Mouse (Mus musculus) heart, adult 2 months (tissue): ENCODE measurements at regions not wholly inside any gene's neighbourhood (a gene's known extent, or its start where the extent isn't known, plus 50 kb on each side); places are given as distances from the start of the nearest gene placed in this dataset.

ENCODE experiments used
- DNase-seq, 2 experiments: peaks; one replicate each; pipeline ENCODE4 v3.0.0; 2021
- H3K27ac ChIP-seq: fragments of 200-600 bp; 2 replicates; pipeline ENCODE4 v1.8.1; 2022
- H3K27me3 ChIP-seq: fragments of 200-500 bp; 2 replicates; pipeline ENCODE4 v1.6.1; 2012; ENCODE audit warnings: mild to moderate bottlenecking, low read length, inconsistent platforms, mixed read lengths; ENCODE audit not compliant: control insufficient read depth, insufficient read depth
- H3K36me3 ChIP-seq: fragments of 200-500 bp; 2 replicates; pipeline ENCODE4 v1.6.1; 2012; ENCODE audit warnings: low read length, inconsistent platforms; ENCODE audit not compliant: control insufficient read depth, insufficient read depth
- H3K4me1 ChIP-seq: fragments of 200-500 bp; 2 replicates; pipeline ENCODE4 v1.6.1; 2011; ENCODE audit warnings: low read length; ENCODE audit not compliant: control insufficient read depth, insufficient read depth
- H3K4me3 ChIP-seq: fragments of 200-600 bp; 2 replicates; pipeline ENCODE4 v1.8.1; 2022
- H3K79me2 ChIP-seq: fragments of 200-500 bp; replicated peaks from 2 replicates; pipeline ENCODE4 v1.6.1; 2012; ENCODE audit warnings: mild to moderate bottlenecking, inconsistent platforms, low read length, moderate library complexity, mixed read lengths; ENCODE audit not compliant: control insufficient read depth, insufficient read depth
- H3K9ac ChIP-seq: fragments of 200-500 bp; 2 replicates; pipeline ENCODE4 v1.6.1; 2012; ENCODE audit warnings: low read depth, mild to moderate bottlenecking, control low read depth, inconsistent platforms, low read length, mixed read lengths
- CTCF ChIP-seq: fragments of 200-600 bp; IDR thresholded peaks from 2 replicates; pipeline ENCODE4 v1.8.1; 2022; ENCODE audit warnings: antibody characterized with exemption, mild to moderate bottlenecking, moderate library complexity
- EP300 ChIP-seq: fragments of 200-500 bp; IDR thresholded peaks from 2 replicates; pipeline ENCODE4 v1.6.1; 2011; ENCODE audit warnings: low read depth, low read length, control low read depth; ENCODE audit not compliant: insufficient read depth
- POLR2A ChIP-seq: fragments of 200-500 bp; IDR thresholded peaks from 2 replicates; pipeline ENCODE4 v1.6.1; 2011; ENCODE audit warnings: mild to moderate bottlenecking, low read depth, low read length, control low read depth; ENCODE audit not compliant: insufficient read depth
- WGBS: fragments of 180-500 bp; shearing (Covaris S2); methylation state at CpG from one replicate; pipeline ENCODE4 v1.1.7; 2018; 5-methylcytosine and 5-hydroxymethylcytosine counted together
- intact Hi-C: fragments of 180-260 bp; cut with DNase I; formaldehyde crosslinking; loops from one replicate; pipeline ENCODE4 v1.15.1; 2025

DNA sequence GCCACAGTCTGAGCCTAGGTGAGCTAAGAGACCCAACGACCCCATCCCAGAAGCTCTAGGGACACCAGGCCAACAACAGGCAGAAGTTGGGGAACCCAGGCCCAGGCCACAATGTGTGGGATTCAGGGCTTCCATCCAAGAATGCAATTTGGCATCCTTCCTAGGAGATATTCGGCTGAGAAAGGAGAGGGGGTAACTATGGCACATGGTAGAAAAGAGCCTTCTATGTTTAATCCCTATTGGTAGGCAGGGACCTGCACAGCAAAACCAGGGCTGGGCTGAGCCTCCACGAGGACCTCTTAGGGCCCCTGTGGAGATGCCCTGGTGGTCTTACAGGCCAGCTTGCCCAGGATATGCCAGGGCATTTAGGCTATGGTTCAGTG, 71.8 kb downstream of the Zfp36l2 start:
- no peak overlapping the region for H3K9ac ChIP-seq
- H3K27me3 ChIP-seq: no peaks in the 10 kb centered on the region
- no peak overlapping the region for H3K4me3 ChIP-seq
- no peaks in the 10 kb centered on the region for H3K79me2 ChIP-seq
- no peak overlapping the region for H3K27ac ChIP-seq
- DNase-seq: no peak
- intact Hi-C loops: loop anchor here (2.0 kb wide), 1 partner anchor 29 kb away; no protein-coding TSS in a partner anchor
- TF ChIP-seq CTCF: no peak
- no peak for TF ChIP-seq POLR2A
- TF ChIP-seq EP300: no peak
- H3K36me3 ChIP-seq: no peaks in the 10 kb centered on the region
- H3K4me1 ChIP-seq: peaks cover 21% of the 10 kb centered on the region
- WGBS: 40% methylated on average over 3 of the region's 3 CpGs

- no peak for DNase-seq
- Histone ChIP-seq H3K79me2 (no peaks in the 10 kb centered on the region), H3K4me1 (peaks cover 24% of the 10 kb centered on the region), H3K36me3 (no peaks in the 10 kb centered on the region), H3K4me3 (no peak overlapping the region), H3K27me3 (no peaks in the 10 kb centered on the region), H3K9ac (no peak overlapping the region), H3K27ac (no peak overlapping the region)
- intact Hi-C loops: loop anchor here (2.0 kb wide), 1 partner anchor 30 kb away; no protein-coding TSS in a partner anchor
- no peak for TF ChIP-seq CTCF
- TF ChIP-seq EP300: no peak
- no peak for TF ChIP-seq POLR2A
- 92% methylated on average over 8 of the region's 8 CpGs for WGBS
Measured at GRCm38 (mm10) chr17:84115133-84115532, 72.6 kb downstream of the Zfp36l2 start.

- no peak for DNase-seq
- TF ChIP-seq POLR2A (no peak), CTCF (no peak), EP300 (no peak)
- peaks cover 27% of the 10 kb centered on the region for H3K4me1 ChIP-seq
- no peaks in the 10 kb centered on the region for H3K36me3 ChIP-seq
- WGBS: 64% methylated on average over 9 of the region's 9 CpGs
- no peaks in the 10 kb centered on the region for H3K27me3 ChIP-seq
- H3K79me2 ChIP-seq: no peaks in the 10 kb centered on the region
- peak overlapping the region; percentile 31 for H3K27ac ChIP-seq
- H3K4me3 ChIP-seq: no peak overlapping the region
- intact Hi-C loops: loop anchor here (1.0 to 5.0 kb wide), 4 partner anchors 30 to 273 kb away; no protein-coding TSS in a partner anchor
- H3K9ac ChIP-seq: 0 out of 2 replicates have a peak overlapping the region, but pooled peaks have one; percentile 1
Measured at GRCm38 (mm10) chr17:84114279-84114994, 73.3 kb downstream of the Zfp36l2 start.

- 30% methylated on average over 8 of the region's 8 CpGs for WGBS
- H3K36me3 ChIP-seq: no peaks in the 10 kb centered on the region
- H3K4me1 ChIP-seq: peaks cover 27% of the 10 kb centered on the region
- TF ChIP-seq CTCF: peak; percentile 99
- TF ChIP-seq POLR2A: no peak
- peak; percentile 44; the same call in 1 of the 2 replicates for TF ChIP-seq EP300
- H3K4me3 ChIP-seq: no peak overlapping the region
- no peaks in the 10 kb centered on the region for H3K79me2 ChIP-seq
- DNase-seq: peak; percentile 91 to 95
- H3K9ac ChIP-seq: no peak overlapping the region
- H3K27me3 ChIP-seq: no peaks in the 10 kb centered on the region
- intact Hi-C loops: loop anchor here (1.0 to 5.0 kb wide), 5 partner anchors 31 to 274 kb away; no protein-coding TSS in a partner anchor
- H3K27ac ChIP-seq: peak overlapping the region; percentile 32
Measured at GRCm38 (mm10) chr17:84113608-84114278, 74.0 kb downstream of the Zfp36l2 start.

GRCm38 (mm10) chr17:84112411-84113031, 75.2 kb downstream of the Zfp36l2 start:
- Histone ChIP-seq H3K9ac (peak overlapping the region; percentile 28), H3K27ac (peak overlapping the region; percentile 79), H3K27me3 (no peaks in the 10 kb centered on the region), H3K4me3 (no peak overlapping the region), H3K79me2 (no peaks in the 10 kb centered on the region), H3K36me3 (no peaks in the 10 kb centered on the region), H3K4me1 (peaks cover 28% of the 10 kb centered on the region)
- intact Hi-C loops: loop anchor here (1.0 to 5.0 kb wide), 5 partner anchors 84 to 275 kb away; no protein-coding TSS in a partner anchor
- 27% methylated on average over 6 of the region's 6 CpGs for WGBS
- TF ChIP-seq CTCF: no peak
- TF ChIP-seq EP300: peak; percentile 90
- TF ChIP-seq POLR2A: peak; percentile 38; the same call in 1 of the 2 replicates
- DNase-seq: peak; percentile 81 to 83
